Mouse (Mus musculus) cerebellum, adult 2 months (tissue): ENCODE data around the gene Kiss1r. TPM values are rescaled to one million over a fixed set of nuclear protein-coding genes. Genes with fewer than 3 reads are reported as not detected.

Source experiments
- DNase-seq, 2 experiments: peaks; one replicate each; pipeline ENCODE4 v3.0.0; 2021
- H3K27ac ChIP-seq: fragments of 200-500 bp; 2 replicates; pipeline ENCODE4 v1.5.1; 2012; ENCODE audit warnings: low read length, control low read depth, inconsistent platforms; ENCODE audit not compliant: insufficient read depth
- H3K27me3 ChIP-seq: fragments of 200-500 bp; 2 replicates; pipeline ENCODE4 v1.6.1; 2012; ENCODE audit warnings: inconsistent platforms, mild to moderate bottlenecking, low read length, moderate library complexity; ENCODE audit not compliant: control insufficient read depth, insufficient read depth
- H3K4me1 ChIP-seq: fragments of 200-500 bp; 2 replicates; pipeline ENCODE4 v1.6.1; 2011; ENCODE audit warnings: low read length; ENCODE audit not compliant: control insufficient read depth, insufficient read depth
- H3K4me3 ChIP-seq: fragments of 200-500 bp; replicated peaks from 2 replicates; pipeline ENCODE3; 2011; ENCODE audit warnings: mild to moderate bottlenecking, low read depth, low read length, control low read depth; ENCODE audit not compliant: insufficient read depth
- CTCF ChIP-seq: fragments of 200-500 bp; IDR thresholded peaks from 2 replicates; pipeline ENCODE4 v1.5.1; 2011; ENCODE audit warnings: low read depth, mild to moderate bottlenecking, control low read depth, low read length, moderate library complexity, borderline replicate concordance; ENCODE audit not compliant: insufficient read depth
- POLR2A ChIP-seq: fragments of 200-500 bp; IDR thresholded peaks from 2 replicates; pipeline ENCODE4 v1.6.1; 2011; ENCODE audit warnings: low read length, control low read depth, borderline replicate concordance; ENCODE audit not compliant: insufficient read depth
- WGBS: fragments of 180-500 bp; shearing (Covaris S2); methylation state at CpG from one replicate; pipeline ENCODE4 v1.1.7; 2018; 5-methylcytosine and 5-hydroxymethylcytosine counted together
- polyA plus RNA-seq: library from polyadenylated mRNA; depleted of rRNA; stranded (reverse); fragments of >200 nt; gene quantifications from 2 replicates; pipeline ENCODE4 v1.2.3, GENCODE M21; 2012; rRNA removed

Gene Kiss1r
- polyA plus RNA-seq = 12.1 and 12.8 TPM in 2 replicates

GRCm38 (mm10) chr10:79916808-79917531, at the start of gene Kiss1r:
Gene Kiss1r (plus strand): TSS chr10:79916971.
- peak within 1 kb of the TSS; percentile 95 for H3K4me3 ChIP-seq
- TF ChIP-seq POLR2A (peak; percentile 93), CTCF (no peak)
- H3K27ac ChIP-seq = peak within 1 kb of the TSS; percentile 81
- H3K4me1 ChIP-seq = peaks cover 21% of the 10 kb centered on the region
- peak; percentile 86 to 89 for DNase-seq
- WGBS = under 1% methylated on average over 42 of the region's 42 CpGs
- no peaks in the 10 kb centered on the region for H3K27me3 ChIP-seq

GRCm38 (mm10) chr10:79871845-79872244, 44.9 kb upstream of the Kiss1r start:
- Histone ChIP-seq H3K4me3 (no peak overlapping the region), H3K4me1 (peaks cover 2% of the 10 kb centered on the region), H3K27me3 (no peaks in the 10 kb centered on the region), H3K27ac (no peak overlapping the region)
- 59% methylated on average over 8 of the region's 8 CpGs for WGBS
- no peak for DNase-seq
- no peak for TF ChIP-seq CTCF
- TF ChIP-seq POLR2A = no peak

- H3K4me3 ChIP-seq = no peak overlapping the region
- H3K27me3 ChIP-seq = no peaks in the 10 kb centered on the region
- no peaks in the 10 kb centered on the region; the same call in 1 of the 2 replicates for H3K4me1 ChIP-seq
- no peak for DNase-seq
- WGBS = 58% methylated on average over 3 of the region's 3 CpGs
- no peak overlapping the region for H3K27ac ChIP-seq
- TF ChIP-seq CTCF = no peak
Measured at GRCm38 (mm10) chr10:79872862-79873261, 43.9 kb upstream of the Kiss1r start.

DNA sequence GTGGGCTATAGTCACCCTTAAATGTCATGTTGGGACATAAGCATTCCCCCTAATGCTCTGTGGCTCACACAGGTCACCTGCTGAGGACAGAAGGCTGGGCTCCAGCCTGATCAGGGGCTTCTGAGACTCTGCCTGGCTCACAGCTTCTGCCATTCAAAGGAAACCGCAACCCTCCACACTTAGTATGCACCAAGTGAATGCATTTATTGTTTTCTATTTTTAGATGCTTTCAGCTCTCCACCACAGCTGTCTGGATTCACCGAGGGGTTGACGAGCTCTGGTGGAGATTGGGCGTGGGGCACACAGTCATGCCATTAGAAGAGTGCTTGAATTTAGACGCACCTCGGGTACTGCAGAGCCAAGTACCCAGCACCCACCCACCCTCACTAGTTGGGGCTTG, 43.5 kb upstream of the Kiss1r start:
- WGBS = 38% methylated on average over 6 of the region's 6 CpGs
- H3K27ac ChIP-seq = no peak overlapping the region

GRCm38 (mm10) chr10:79873715-79874289, 43.0 kb upstream of the Kiss1r start:
- TF ChIP-seq CTCF = no peak
- TF ChIP-seq POLR2A = no peak
- WGBS = 2% methylated on average over 26 of the region's 26 CpGs

More for the DNA sequence above, 43.5 kb upstream of the Kiss1r start:
- Histone ChIP-seq H3K4me1 (no peaks in the 10 kb centered on the region; the same call in 1 of the 2 replicates), H3K27me3 (no peaks in the 10 kb centered on the region), H3K4me3 (no peak overlapping the region)
- DNase-seq = no peak
- TF ChIP-seq CTCF (no peak), POLR2A (no peak)

DNA sequence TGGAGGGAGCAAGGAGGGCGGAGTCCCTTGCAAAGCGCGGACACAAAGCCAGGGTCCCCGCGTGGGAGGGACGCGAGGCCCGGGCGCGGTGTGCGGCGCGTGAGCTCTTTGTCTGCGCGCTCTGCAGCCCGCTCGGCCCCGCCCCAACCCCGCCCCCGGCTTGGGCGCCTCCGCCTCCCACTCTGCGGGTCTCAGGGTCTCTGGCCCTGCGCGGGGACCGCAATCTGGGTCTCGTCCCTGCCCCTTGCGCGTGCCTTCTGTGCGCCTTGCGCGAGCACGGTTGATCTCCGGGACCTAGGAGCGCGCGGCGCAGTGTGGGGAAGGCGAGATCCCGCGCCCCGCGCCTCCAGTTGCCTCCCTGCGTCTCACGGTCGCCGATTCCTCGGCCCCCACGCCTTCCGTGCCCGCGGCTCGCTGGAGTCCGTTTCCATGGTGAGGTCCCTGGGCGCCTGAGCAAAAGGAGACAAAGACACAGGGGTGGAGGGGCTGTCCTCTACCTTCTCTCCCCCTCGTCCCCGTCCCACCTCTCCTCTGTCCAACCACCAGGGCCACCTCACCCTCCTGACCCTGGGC, 42.4 kb upstream of the Kiss1r start, which contains the start of the genes Prtn3 and Plppr3:
Gene Prtn3 (plus strand): TSS at position 187 of the 573 bp plus-strand sequence.
Gene Plppr3 (minus strand): TSS at position 345 of the 573 bp plus-strand sequence.
- H3K27ac ChIP-seq = no peak within 1 kb of the TSS
- H3K27me3 ChIP-seq = no peaks in the 10 kb centered on the region
- TF ChIP-seq POLR2A (no peak), CTCF (no peak)
- 1% methylated on average over 56 of the region's 57 CpGs for WGBS
- peak within 1 kb of the TSS; percentile 84 for H3K4me3 ChIP-seq
- no peaks in the 10 kb centered on the region; the same call in 1 of the 2 replicates for H3K4me1 ChIP-seq
- DNase-seq = peak in 1 of 2 experiments; percentile 55

More at GRCm38 (mm10) chr10:79873715-79874289, 43.0 kb upstream of the Kiss1r start:
- Histone ChIP-seq H3K4me3 (peak overlapping the region; percentile 84), H3K27ac (no peak overlapping the region), H3K4me1 (no peaks in the 10 kb centered on the region; the same call in 1 of the 2 replicates), H3K27me3 (no peaks in the 10 kb centered on the region)
- no peak for DNase-seq

GRCm38 (mm10) chr10:79877174-79877573, 39.6 kb upstream of the Kiss1r start:
- no peak for TF ChIP-seq CTCF
- no peak for TF ChIP-seq POLR2A
- no peak overlapping the region for H3K4me3 ChIP-seq
- 54% methylated on average over 1 of the region's 1 CpGs for WGBS
- H3K27ac ChIP-seq = no peak overlapping the region
- no peaks in the 10 kb centered on the region; the same call in 1 of the 2 replicates for H3K4me1 ChIP-seq
- DNase-seq = no peak
- no peaks in the 10 kb centered on the region for H3K27me3 ChIP-seq

DNA sequence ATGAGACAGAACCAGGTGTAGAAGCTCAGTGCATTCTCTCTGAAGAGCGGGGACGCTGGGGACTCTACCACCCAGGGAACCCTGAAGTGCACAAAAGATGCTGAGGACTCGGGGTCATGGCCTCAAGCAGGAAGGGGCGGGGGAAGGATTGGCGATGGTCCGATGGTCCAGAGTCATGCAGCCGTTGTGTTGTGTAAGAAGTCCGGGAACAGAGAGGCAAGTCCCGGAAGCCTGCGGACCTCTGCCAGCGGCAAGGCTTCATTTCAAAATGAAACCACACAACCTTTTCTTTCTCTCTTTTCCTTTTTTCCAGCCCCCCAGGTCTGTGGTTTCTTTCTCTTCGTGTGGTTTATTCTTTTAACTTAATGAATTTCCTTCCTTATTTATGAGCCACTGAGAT, 39.0 kb upstream of the Kiss1r start:
- no peak for DNase-seq
- no peak overlapping the region for H3K27ac ChIP-seq
- 46% methylated on average over 12 of the region's 12 CpGs for WGBS
- H3K4me3 ChIP-seq = no peak overlapping the region
- no peaks in the 10 kb centered on the region; the same call in 1 of the 2 replicates for H3K4me1 ChIP-seq
- no peak for TF ChIP-seq POLR2A
- no peak for TF ChIP-seq CTCF
- no peaks in the 10 kb centered on the region for H3K27me3 ChIP-seq
